Mouse (Mus musculus) lung, postnatal 4 days (tissue): ENCODE results near the gene Atn1.
"Not testable (repeated sequence)": the region's sequence is repeated elsewhere in the genome, so short reads cannot be mapped to it uniquely, and the experiment has no call there.

ENCODE experiments used
- DNase-seq, 2 experiments: peaks; one replicate each; pipeline ENCODE4 v3.0.0; 2021

The Atn1 gene

GRCm38 (mm10) chr6:124755831-124756595 is at the start of gene Atn1, which contains the start of gene Gm45234:
Gene Atn1, minus strand, starts transcription at chr6:124756524.
Gene Gm45234, minus strand, starts transcription at chr6:124756021.
- DNase-seq: peak; percentile 80 to 85

GRCm38 (mm10) chr6:124805341-124806321 is 49.3 kb upstream of the Atn1 start:
- DNase-seq: peak; percentile 95

GRCm38 (mm10) chr6:124804341-124804740 is 48.0 kb upstream of the Atn1 start:
- DNase-seq: no peak

GRCm38 (mm10) chr6:124803691-124804090 is 47.4 kb upstream of the Atn1 start:
- DNase-seq: peak in 1 of 2 experiments; percentile 10

- no peak for DNase-seq
Observed at GRCm38 (mm10) chr6:124803061-124803460, 46.7 kb upstream of the Atn1 start.

- DNase-seq: not testable (repeated sequence)
Observed at GRCm38 (mm10) chr6:124802400-124802799, 46.1 kb upstream of the Atn1 start.

GRCm38 (mm10) chr6:124796200-124796599 is 39.9 kb upstream of the Atn1 start:
- no peak for DNase-seq

GRCm38 (mm10) chr6:124795781-124796180 is 39.5 kb upstream of the Atn1 start:
- DNase-seq: no peak

GRCm38 (mm10) chr6:124791911-124792310 is 35.6 kb upstream of the Atn1 start:
- DNase-seq: no peak

- DNase-seq: no peak
Observed at GRCm38 (mm10) chr6:124790121-124790520, 33.8 kb upstream of the Atn1 start.

- DNase-seq: no peak
Observed at GRCm38 (mm10) chr6:124789519-124789918, 33.2 kb upstream of the Atn1 start.

- no peak for DNase-seq
Observed at GRCm38 (mm10) chr6:124787722-124788121, 31.4 kb upstream of the Atn1 start.

GRCm38 (mm10) chr6:124786756-124787420 is 30.6 kb upstream of the Atn1 start:
- no peak for DNase-seq

GRCm38 (mm10) chr6:124782436-124782835 is 26.1 kb upstream of the Atn1 start:
- DNase-seq: peak in 1 of 2 experiments; percentile 38

- no peak for DNase-seq
Observed at GRCm38 (mm10) chr6:124780917-124781316, 24.6 kb upstream of the Atn1 start.

- DNase-seq: no peak
Observed at GRCm38 (mm10) chr6:124779984-124780416, 23.7 kb upstream of the Atn1 start.

GRCm38 (mm10) chr6:124779222-124779983 is 23.1 kb upstream of the Atn1 start, which contains the start of gene Lrrc23:
Gene Lrrc23, minus strand, starts transcription at chr6:124779727.
- DNase-seq: peak; percentile 57 to 63

GRCm38 (mm10) chr6:124770511-124770910 is 14.2 kb upstream of the Atn1 start:
- DNase-seq: no peak

GRCm38 (mm10) chr6:124770013-124770412 is 13.7 kb upstream of the Atn1 start:
- DNase-seq: no peak

- peak; percentile 45 to 64 for DNase-seq
Observed at GRCm38 (mm10) chr6:124769101-124769765, 12.9 kb upstream of the Atn1 start, which contains the start of gene Eno2. Gene Eno2, minus strand, starts transcription at chr6:124769673.

GRCm38 (mm10) chr6:124768704-124769044 is 12.3 kb upstream of the Atn1 start:
- DNase-seq: no peak
